Mouse (Mus musculus): ENCODE data around the gene Lrrc15. TPM values are rescaled to one million over a fixed set of nuclear protein-coding genes. Genes with fewer than 3 reads are reported as not detected.

The Lrrc15 gene
- total RNA-seq, 2 experiments from 2014 or later: 0.03 TPM; not detected in 1

GRCm38 (mm10) chr16:30236091-30236699 is 46.9 kb downstream of the Lrrc15 start:
- peak; percentile 87 to 93 for DNase-seq

GRCm38 (mm10) chr16:30235577-30235976 is 47.5 kb downstream of the Lrrc15 start:
- DNase-seq: no peak

- DNase-seq: no peak
These were observed 48.2 kb downstream of the Lrrc15 start for GRCm38 (mm10) chr16:30234636-30235546.

GRCm38 (mm10) chr16:30234077-30234476 is 49.0 kb downstream of the Lrrc15 start:
- no peak for DNase-seq

- no peak for DNase-seq
These were observed 51.0 kb downstream of the Lrrc15 start for GRCm38 (mm10) chr16:30231882-30232604.

- no peak for DNase-seq
These were observed 55.7 kb downstream of the Lrrc15 start for GRCm38 (mm10) chr16:30227352-30227751.

- no peak for DNase-seq
These were observed 61.8 kb downstream of the Lrrc15 start for GRCm38 (mm10) chr16:30221161-30221782.

Other genes starting within 250 kb of the Lrrc15 start
- gene Hes1, start 218.9 kb downstream of the Lrrc15 start, total RNA-seq (2021): 10 to 100 TPM; 19.2 to 26.1 TPM
- gene Cpn2, start 15.8 kb downstream of the Lrrc15 start, total RNA-seq (2021): 1 to 10 TPM; 1.3 to 2.1 TPM
- gene Gp5, start 27.5 kb upstream of the Lrrc15 start, total RNA-seq (2021): under 1 TPM; 0.20 to 0.26 TPM
- 10 to 100 TPM; 89.6 to 92.1 TPM for gene Atp13a3, start 122.7 kb upstream of the Lrrc15 start, total RNA-seq (2021)

All from adrenal gland, postnatal 36 days (tissue).